Mouse (Mus musculus): ENCODE measurements around the gene Svs5. TPM values are rescaled to one million over a fixed set of nuclear protein-coding genes. Genes with fewer than 3 reads are reported as not detected.
"Not testable (repeated sequence)": the region's sequence is repeated elsewhere in the genome, so short reads cannot be mapped to it uniquely, and the experiment has no call there.

Svs5 gene
- not detected for total RNA-seq (2022)

- DNase-seq (ENCODE audit: low spot score): not testable (repeated sequence)
Measured at GRCm38 (mm10) chr2:164332440-164332839, at the start of gene Svs5. Gene Svs5, plus strand, starts transcription at chr2:164332740.

GRCm38 (mm10) chr2:164288968-164289367, 43.6 kb upstream of the Svs5 start, which contains the start of gene Svs3a:
Gene Svs3a, plus strand, starts transcription at chr2:164289268.
- DNase-seq (ENCODE audit: low spot score): not testable (repeated sequence)

- DNase-seq (ENCODE audit: low spot score): no peak
Measured at GRCm38 (mm10) chr2:164312599-164312998, 19.9 kb upstream of the Svs5 start.

- not testable (repeated sequence) for DNase-seq (ENCODE audit: low spot score)
Measured at GRCm38 (mm10) chr2:164315460-164315859, 17.1 kb upstream of the Svs5 start.

GRCm38 (mm10) chr2:164316451-164316850, 16.1 kb upstream of the Svs5 start, which contains the start of gene Svs6:
Gene Svs6, plus strand, starts transcription at chr2:164316751.
- not testable (repeated sequence) for DNase-seq (ENCODE audit: low spot score)

- no peak for DNase-seq (ENCODE audit: low spot score)
Measured at GRCm38 (mm10) chr2:164320983-164321382, 11.6 kb upstream of the Svs5 start.

GRCm38 (mm10) chr2:164343732-164344131, 11.2 kb downstream of the Svs5 start:
- DNase-seq (ENCODE audit: low spot score): not testable (repeated sequence)

GRCm38 (mm10) chr2:164347697-164348096, 15.2 kb downstream of the Svs5 start:
- DNase-seq (ENCODE audit: low spot score): not testable (repeated sequence)

GRCm38 (mm10) chr2:164348980-164349379, 16.4 kb downstream of the Svs5 start:
- no peak for DNase-seq (ENCODE audit: low spot score)

- DNase-seq (ENCODE audit: low spot score): no peak
Measured at GRCm38 (mm10) chr2:164352697-164353096, 20.2 kb downstream of the Svs5 start.

GRCm38 (mm10) chr2:164353356-164353755, 20.8 kb downstream of the Svs5 start:
- DNase-seq (ENCODE audit: low spot score): no peak

GRCm38 (mm10) chr2:164356177-164356967, 23.8 kb downstream of the Svs5 start:
- no peak for DNase-seq (ENCODE audit: low spot score)

GRCm38 (mm10) chr2:164358373-164358772, 25.8 kb downstream of the Svs5 start:
- no peak for DNase-seq (ENCODE audit: low spot score)

GRCm38 (mm10) chr2:164359031-164359430, 26.5 kb downstream of the Svs5 start:
- DNase-seq (ENCODE audit: low spot score): no peak

GRCm38 (mm10) chr2:164359668-164360067, 27.1 kb downstream of the Svs5 start:
- DNase-seq (ENCODE audit: low spot score): no peak

- DNase-seq (ENCODE audit: low spot score): no peak
Measured at GRCm38 (mm10) chr2:164360974-164361657, 28.6 kb downstream of the Svs5 start.

GRCm38 (mm10) chr2:164366947-164367346, 34.4 kb downstream of the Svs5 start:
- no peak for DNase-seq (ENCODE audit: low spot score)

- no peak for DNase-seq (ENCODE audit: low spot score)
Measured at GRCm38 (mm10) chr2:164368620-164369105, 36.1 kb downstream of the Svs5 start.

GRCm38 (mm10) chr2:164371371-164371770, 38.8 kb downstream of the Svs5 start:
- DNase-seq (ENCODE audit: low spot score): no peak

GRCm38 (mm10) chr2:164372408-164373053, 40.0 kb downstream of the Svs5 start:
- no peak for DNase-seq (ENCODE audit: low spot score)

GRCm38 (mm10) chr2:164373187-164373586, 40.6 kb downstream of the Svs5 start:
- DNase-seq (ENCODE audit: low spot score): no peak
